Mouse (Mus musculus): ENCODE results near the gene Sult5a1.

GRCm38 (mm10) chr8:123134149-123134713 lies 23.9 kb downstream of the Sult5a1 start:
- TF ChIP-seq POLR2A (IDR thresholded peaks at IDR 0.05; ENCODE audit: borderline replicate concordance, insufficient read depth, low read length) (no peak), CTCF (IDR thresholded peaks at IDR 0.05; ENCODE audit: borderline replicate concordance, insufficient read depth, low read depth, low read length) (no peak)

All from cerebellum, adult 2 months (tissue).